Mouse (Mus musculus) embryo, embryonic 9.5 days (tissue): ENCODE measurements around the gene Polrmt.
A peak's percentile ranks its signal among the peaks of the same experiment; 100 is the strongest.
"Not testable (repeated sequence)": the region's sequence is repeated elsewhere in the genome, so short reads cannot be mapped to it uniquely, and the experiment has no call there.

ENCODE experiments used
- DNase-seq: peaks from one replicate; pipeline ENCODE4 v3.0.0-alpha.2; 2017; ENCODE audit errors: extremely low spot score

Gene Polrmt

DNA sequence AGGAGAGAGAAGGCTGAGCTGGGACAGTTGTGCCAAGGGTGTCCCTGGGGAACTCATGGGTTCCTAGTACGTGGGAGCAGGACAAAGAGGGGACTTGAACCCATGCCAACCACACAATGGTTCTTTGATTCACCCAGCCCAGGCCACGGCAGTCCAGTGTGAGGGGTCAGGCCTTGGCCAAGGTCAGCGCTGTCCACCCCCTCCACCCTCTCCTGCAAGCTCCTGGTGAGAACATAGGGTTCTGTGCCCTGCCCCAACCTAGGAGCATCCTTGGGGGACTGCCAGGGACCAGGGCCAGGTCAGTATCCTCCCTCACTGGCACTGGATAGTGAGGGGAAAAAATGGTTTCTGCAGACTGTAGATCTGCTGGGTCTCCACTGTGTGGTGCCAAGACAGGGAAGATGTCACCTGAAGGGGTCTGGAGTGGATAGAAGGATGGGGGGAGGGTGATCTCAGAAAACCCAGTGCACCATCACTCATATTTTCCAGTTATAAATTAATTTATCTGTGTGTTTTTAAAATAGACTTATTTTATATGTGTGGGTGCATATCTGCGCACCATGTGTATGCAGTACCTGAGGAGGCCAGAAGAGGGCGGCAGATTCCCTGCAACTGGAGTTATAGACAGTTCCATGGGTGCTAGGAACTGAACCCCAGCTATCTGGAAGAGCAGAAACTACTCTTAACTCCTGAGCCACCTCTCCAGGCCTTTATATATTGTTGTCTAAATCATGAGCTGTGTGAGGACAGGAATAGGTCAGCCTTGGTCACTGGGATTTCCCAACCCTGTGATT, 28.3 kb upstream of the Polrmt start:
- DNase-seq = no peak

DNA sequence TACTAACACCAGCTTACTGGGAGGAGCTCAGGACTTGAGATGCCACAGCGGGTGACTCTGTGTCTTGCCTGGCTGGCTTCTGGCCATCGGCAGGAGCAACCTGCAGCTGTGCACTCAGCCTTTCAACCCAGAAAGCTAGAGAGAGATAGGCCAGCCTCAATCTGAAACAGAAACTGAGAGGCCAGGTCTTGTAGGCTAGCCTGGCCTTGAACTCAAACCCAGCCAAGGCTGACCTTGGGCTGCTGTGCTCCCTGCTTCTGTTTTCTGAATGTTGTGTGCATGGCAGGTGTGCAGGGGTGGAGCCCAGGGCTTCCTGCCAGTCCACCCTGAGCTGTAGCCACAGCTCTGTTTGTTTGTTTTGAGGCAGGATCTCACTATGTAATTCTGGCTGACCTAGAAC, 26.8 kb upstream of the Polrmt start:
- no peak for DNase-seq

DNA sequence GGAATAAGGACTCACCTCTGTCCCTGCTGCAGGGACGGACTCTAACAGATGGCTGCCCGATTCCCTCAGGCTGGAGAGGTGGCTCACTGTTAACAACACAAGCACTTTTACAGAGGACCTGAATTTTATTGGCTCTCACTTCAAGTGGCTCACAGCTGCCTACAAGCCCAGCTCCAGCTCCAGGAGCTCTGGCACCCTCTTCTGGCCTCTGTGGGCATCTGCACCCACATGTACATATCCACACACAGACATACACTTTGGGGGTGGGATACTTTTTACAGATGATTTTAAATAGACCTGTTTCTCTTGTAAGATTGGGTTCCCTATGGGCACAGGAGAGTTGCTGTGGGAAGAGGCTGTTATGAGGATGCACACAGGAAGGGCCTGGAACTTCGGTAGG, 25.9 kb upstream of the Polrmt start:
- DNase-seq = no peak

DNA sequence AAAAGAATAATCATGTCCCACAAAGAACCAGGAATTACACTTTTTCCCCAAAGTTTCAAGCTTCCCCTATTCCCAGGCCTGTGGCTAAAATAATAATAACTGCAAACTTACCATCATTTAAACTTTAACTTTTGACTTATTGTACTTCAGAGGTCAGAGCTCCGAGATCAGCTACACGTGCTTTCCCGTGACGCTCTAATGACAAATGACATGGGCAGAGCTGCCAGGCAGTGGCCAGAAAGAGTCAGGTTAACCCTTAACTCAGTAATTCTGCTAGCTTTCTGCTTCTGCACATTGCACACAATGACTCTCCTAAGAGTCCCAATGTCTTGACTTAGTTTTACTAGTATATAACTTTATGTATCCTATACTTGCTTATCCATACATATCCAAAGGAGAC, 22.9 kb upstream of the Polrmt start:
- DNase-seq = no peak

DNA sequence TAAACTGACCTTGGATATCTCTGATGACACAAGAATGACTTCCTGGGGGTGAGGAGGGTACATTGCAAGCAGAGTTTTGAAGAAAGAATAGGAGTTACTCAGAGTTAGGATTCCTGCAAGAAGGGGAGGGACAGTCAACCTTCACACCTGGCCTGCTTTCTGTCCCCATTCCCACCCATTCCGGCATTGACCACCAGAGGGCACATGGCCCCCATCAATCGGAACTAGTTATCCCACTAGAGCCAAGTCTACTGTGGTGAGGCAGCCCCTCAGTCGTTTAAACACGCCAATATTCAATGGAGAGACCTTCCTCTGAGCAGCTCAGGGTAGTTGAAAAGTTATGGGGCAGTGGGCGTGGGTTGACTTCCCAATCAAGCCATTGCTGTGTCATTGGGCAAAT, 22.0 kb upstream of the Polrmt start:
- DNase-seq = peak; percentile 87

DNA sequence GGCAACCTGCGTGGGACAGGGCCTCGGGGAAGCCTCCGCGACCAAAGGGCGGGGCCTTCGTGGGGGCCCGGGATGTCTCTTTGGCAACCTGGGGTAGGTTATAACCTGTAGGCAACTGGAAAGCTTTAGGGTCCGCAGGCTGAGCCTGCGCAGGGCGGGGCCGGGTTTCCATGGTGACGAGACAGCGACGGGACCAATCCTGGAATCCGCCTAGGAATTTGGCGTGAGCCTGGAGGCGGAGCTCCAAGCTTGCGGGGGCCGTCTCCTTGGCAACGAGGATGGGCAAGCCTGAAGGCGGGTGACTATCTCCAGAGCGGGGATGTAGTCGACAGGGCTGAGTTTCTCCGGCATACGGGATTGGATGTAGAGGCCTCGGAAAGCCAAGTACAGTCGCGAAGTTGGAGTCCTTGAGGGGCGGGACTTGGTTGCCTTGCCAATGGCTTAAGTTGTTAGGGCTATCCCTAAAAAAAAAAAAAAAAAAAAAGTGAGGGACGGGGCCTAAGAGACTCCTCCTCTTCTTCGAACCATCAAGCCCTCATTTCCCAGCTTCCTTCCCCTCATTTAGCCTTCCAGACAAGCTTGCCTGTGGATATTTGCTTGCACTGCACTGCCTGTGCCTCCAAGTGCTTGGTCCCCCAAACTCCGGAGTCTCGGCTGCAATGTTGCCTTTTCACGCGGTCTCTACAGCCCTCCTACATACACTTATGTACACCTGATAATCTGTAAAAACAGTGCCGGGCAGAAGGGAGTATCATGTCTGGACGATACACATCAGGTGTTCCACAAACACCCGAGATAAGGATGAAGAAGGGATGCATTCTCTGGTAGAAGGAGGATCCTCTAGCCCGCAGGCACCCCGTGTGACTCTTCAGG, 21.2 kb upstream of the Polrmt start:
- DNase-seq = peak; percentile 95

DNA sequence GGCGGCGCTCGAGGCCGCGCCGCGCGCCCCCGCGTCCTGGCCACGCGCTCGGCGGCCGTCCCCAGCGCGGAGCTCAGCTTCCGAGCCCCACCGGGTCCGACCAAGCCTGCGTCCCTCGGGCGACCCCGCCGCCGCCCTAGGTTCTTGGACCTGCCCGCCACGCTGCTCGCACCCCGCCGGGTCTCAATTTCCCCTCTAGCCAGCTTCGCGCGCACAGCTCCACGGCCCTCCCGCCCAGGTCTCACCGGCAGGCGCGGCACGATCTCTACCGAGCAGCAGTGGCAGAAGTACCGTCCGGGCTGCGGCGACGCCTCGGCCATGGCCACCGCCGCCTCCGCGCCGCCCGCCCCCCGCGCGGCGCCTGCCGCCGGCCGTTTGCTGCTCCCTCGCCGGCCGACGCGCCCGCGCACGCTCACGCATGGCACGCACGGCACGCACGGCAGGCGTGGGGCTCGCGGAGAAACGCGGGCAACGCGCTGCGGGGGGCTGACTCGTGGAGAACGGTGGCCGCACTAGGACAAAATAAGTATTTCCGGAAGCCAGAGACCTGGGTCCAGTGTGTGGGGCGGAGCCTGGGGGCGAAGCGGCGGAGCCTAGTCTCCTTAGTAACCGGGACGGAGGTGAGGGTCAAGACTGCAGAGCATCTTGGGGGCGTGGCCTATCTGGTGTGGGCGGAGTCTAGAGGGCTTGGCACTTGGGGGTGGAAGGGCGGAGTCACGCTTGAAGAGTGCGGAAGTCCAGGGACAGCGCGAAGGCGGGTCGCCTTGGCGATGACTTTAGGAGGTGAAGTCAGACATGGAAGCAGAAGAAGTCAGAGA, 20.3 kb upstream of the Polrmt start, which contains the start of gene Rnf126:
TSS of gene Rnf126 (minus strand) at position 445 of the 818 bp plus-strand sequence.
- DNase-seq = peak; percentile 100

DNA sequence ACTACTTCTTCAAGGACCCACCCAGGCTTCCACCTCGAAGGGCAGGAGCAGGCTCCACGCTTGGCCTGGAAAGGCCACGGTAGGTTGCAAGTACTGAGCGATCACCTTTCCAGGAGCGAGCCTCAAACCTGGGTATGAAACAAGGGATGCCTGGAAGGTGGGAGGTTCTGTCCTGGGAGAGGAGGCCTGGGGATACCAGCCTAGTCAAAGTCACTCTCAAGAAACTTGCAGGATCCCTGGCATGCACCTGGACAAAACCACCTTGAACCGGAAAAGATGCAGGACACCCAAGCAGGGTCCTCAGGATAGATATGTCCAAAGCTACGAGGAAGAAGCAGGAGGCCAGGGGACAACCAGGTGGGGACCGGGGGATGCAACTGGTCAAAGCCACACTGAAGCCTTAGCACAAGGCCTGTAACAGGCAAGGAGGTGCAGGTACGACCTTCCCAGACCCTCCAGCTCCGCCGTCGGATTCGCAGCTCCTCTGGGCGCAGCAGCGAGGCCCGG, 19.7 kb upstream of the Polrmt start:
- DNase-seq = no peak

DNA sequence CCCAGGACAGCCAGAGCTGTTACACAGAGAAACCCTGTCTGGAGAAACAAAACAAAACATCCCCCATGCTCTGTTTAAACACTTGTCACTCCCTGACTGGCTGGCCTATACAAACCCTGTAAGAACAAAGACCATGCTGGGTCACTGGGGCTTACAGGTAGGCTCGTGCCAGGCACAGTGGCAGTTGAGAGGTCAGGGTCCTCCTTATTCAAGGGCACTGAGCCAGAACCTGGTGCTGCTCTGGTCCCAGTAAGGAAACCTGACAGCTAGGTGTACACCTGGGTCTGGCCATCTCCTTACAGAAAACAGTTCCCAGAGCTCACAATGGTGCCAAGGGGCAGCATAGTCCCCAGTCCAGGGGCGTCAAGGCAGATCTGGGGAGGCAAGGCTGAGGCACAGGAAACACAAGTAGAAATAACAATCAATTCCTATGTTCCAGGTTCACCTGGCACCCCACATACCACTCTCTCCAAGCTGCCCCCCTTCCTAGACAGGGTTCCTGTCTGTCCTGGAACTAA, 18.9 kb upstream of the Polrmt start:
- DNase-seq = no peak

DNA sequence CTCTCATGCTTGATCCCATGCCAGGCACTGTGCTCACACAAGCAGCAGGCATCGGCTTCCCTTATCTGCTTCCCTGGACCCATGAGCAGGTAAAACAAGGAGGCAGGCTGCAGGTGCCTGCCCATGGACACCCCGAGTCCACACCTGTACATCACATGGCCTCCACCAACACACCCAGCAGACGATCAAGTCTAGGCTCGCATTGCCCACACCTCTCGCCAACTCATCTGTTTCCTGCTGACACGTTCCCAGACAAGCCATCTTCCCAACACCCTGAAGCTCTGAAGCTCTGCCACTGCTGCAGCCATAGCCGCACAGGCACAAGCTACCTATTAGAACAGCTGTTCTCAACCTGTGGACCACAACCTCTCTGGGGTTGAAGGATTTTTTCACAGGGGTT, 17.9 kb upstream of the Polrmt start:
- DNase-seq = no peak

DNA sequence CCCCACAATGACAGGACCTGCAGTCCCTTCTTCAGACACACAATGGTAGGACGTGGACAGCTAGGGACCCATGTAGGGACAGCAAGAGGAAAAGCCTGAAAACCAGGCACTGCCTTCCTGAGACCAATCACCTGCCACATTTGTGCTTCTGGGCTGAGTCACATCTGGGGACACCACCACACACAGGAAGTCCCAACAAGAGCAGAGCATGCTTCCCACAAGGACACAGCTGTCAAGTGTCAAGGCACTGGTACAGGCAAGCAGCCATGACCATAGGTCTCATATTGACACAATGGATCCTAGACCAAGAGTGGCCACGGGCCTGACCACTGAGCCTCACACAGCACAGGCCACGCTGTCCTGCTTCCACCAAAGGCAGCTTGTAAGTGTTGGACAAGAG, 16.5 kb upstream of the Polrmt start:
- DNase-seq = no peak

DNA sequence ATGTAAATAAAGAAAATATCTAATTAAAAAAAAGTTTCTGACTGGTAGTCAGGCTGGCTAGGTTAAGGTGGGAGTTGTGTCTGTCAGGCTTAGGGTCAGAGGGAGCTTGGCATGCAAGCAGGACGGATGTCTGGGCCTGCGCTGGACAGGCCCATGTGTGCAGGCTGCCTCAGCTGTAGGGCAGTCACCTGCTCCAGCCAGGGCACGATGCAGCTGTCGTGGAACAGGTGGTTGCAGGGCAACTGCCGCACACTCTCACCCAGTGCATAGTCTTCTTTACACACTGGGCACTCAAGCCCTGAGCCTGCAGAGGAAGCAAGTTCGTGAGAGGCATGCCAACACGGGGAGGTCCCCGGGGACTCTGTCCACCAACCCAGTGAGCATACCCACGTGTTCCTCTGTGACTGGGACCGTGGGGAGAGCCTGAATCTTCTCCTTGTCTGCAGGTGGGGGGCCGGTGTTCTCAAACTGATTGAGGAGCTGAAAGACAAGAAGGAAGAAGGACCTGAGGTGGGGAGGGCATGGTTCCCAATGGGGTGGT, 14.3 kb upstream of the Polrmt start:
- no peak for DNase-seq

DNA sequence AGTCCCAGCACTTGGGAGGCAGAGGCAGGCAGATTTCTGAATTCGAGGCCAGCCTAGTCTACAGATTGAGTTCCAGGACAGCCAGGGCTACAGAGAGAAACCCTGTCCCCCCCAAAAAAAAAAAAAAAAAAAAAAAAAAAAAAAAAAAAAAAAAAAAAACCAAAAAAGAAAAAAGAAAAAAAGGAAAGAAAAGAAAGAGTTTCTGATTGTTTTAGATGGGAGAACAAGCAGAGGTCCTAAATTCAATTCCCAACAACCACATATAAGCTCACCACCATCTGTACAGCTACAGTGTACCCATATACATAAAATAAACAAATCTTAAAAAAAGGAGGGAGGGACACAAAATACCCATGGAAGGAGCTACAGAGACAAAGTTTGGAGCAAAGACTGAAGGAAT, 13.3 kb upstream of the Polrmt start:
- DNase-seq = not testable (repeated sequence)

DNA sequence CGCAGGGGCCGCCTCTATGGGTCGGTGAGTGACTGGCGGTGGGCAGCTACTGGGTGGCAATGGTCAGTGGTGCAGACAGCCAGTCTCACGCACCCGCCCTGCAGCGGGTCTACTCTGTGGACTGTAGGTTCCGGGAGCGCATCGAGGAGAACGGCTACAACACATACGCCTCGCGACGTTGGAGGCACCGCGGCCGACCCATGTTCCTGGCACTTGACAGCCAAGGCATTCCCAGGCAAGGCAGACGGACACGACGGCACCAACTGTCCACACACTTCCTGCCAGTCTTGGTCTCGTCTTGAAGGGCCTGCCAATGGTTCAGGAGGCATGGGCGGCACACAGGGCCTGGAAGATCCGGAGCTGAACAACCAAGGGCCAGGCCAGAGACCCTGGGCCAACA, 10.3 kb upstream of the Polrmt start:
- no peak for DNase-seq

DNA sequence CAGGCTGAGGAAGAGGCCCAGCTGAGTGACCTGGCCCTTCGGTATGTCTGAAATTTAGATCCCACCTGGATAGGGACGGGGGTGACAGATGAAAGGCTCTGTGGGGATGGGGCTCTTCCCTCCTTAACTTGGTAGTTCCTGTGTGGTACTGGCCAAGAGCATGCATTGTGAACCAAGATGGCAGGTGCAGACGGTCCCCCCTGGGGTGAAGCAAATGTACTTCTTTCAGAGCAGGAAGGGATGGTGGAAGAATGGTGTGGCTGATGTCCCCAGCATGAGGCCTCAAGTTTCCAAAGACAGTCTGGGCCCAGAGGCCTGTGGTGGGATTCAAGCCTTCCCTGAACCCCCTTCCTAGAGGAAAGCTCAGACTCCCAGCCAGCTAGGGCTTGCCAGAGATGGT, 9.5 kb upstream of the Polrmt start:
- no peak for DNase-seq

DNA sequence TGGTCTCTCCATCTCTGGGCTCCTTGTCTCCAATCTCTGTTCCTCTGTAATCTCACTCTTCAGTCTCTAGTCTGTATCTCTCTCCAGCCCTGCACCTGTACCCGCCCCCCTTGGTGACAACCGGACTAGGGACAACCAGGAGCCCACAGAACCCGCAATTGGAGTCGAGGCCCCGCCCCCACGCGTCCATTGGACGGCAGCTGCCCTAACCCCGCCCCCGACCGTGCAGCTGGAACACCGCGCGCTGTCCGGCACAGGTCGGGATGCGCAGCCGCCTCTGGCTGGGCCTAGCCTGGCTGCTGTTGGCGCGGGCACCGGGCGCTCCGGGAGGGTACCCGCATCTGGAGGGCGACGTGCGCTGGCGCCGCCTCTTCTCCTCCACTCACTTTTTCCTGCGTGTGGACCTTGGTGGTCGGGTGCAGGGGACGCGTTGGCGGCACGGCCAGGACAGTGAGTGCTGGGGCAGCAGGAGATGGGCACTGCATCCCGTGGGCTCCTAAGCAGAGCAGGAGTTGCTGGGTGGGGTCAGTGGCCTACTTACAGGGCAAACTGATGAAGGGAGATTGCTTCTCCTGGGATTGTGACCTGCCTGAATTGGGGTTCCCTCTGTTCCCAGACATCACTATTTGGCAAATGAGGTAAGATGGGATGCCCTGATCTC, 8.6 kb upstream of the Polrmt start, which contains the start of gene Fgf22:
TSS of gene Fgf22 (plus strand) at position 221 of the 661 bp plus-strand sequence.
- DNase-seq = peak; percentile 75

DNA sequence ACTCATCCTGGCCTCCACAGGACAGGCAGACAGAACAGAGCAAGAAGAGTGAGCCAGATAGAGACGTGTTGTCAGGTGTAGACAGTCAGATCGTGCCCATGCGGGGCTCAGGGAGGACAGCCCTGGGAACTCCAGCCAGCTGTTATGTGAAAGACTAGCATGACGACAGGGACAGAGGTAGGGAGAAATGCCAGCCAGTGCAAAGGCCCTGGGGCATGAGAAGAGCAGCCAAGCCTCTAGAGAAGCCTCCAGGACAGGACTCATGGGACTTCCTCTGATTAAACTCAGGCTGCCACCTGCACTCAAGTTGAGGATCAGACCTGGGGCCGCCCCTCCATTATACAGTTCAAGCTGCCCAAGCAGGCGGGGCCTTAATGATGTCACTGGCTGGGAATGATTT, 2.1 kb upstream of the Polrmt start:
- DNase-seq = no peak

DNA sequence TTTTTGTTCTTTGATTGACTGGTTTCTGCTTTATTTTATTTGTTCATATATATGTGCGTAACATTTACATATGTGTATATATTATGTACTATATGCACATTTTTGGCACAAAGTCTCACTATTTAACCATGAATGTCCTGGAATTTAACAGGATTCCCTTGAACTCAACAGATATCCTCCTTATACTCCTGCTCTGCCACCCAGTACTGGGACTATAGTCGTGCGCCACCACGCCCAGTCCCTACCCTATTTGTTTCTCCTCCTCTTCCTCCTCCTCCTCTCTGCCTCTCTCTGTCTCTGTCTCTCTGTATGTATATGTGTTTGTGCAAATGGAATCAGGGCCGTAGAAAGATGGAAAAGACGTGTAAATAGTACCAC, 382 bp upstream of the Polrmt start:
- DNase-seq = no peak

DNA sequence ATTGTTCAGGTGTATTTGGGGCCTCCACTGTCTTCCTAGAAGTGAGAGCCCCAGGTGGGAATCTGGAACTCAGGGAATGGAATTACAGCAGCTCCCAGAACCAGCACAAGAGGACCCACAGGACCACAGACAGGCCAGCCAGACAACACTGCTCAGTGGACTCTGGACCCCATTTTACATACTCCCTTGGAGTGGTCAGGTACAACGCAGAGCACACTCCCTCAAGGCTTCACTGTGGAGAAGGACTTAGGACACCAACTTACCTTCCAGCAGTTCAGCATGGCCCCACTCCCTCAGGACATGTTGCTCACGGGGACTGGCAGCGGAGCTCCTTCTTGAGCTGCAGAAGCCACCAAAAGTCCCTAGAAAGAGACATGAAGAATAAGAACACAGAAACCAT, 970 bp downstream of the Polrmt start:
- no peak for DNase-seq

DNA sequence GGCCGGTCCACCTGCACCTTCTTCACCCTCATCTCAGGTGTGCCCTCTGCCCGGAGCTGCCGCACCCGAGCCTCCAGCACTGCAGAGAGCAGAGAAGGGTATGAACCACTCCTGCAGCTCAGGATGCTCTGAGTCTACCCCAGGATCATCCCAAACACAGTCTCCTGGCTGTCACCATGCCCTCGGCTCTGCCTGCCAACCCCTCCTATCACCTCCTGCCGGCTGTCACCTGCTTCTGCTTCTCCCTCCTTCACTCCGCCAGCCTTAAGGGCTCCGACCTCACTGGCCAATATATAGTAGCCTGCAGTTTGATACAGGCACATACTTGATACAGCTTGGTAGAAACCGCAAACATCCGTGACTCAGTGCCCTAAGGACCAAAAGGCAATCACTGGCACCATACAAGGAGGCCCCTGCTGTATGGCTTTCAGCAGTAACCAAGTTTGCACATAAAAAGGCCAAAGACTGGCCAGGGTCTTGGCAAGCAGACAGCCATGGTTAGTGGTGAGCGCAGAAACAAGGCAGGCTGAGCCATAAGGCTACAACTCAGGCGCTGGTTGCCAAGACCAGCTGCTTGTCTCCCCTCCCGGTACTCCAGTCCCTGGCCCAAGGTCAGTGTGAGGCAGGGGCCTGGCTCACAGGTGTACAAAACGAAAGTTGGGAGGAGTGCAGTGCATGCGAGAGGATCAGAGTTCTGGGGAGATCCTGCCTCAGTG, 2.6 kb downstream of the Polrmt start:
- no peak for DNase-seq
